Mouse (Mus musculus): ENCODE results near the gene Dync2li1.

Dync2li1 gene

GRCm38 (mm10) chr17:84611500-84611899, 14.8 kb upstream of the Dync2li1 start:
- DNase-seq (ENCODE audit: low spot score in 2 of 2): no peak

- DNase-seq (ENCODE audit: low spot score in 2 of 2): no peak
Observed at GRCm38 (mm10) chr17:84611971-84612370, 14.3 kb upstream of the Dync2li1 start.

- DNase-seq (ENCODE audit: low spot score in 2 of 2): no peak
Observed at GRCm38 (mm10) chr17:84615811-84616210, 10.5 kb upstream of the Dync2li1 start.

- no peak for DNase-seq (ENCODE audit: low spot score in 2 of 2)
Observed at GRCm38 (mm10) chr17:84616526-84617074, 9.7 kb upstream of the Dync2li1 start.

GRCm38 (mm10) chr17:84617953-84618352, 8.3 kb upstream of the Dync2li1 start:
- DNase-seq (ENCODE audit: low spot score in 2 of 2): no peak

GRCm38 (mm10) chr17:84619112-84619511, 7.2 kb upstream of the Dync2li1 start:
- no peak for DNase-seq (ENCODE audit: low spot score in 2 of 2)

GRCm38 (mm10) chr17:84620076-84620475, 6.2 kb upstream of the Dync2li1 start:
- DNase-seq (ENCODE audit: low spot score in 2 of 2): no peak

GRCm38 (mm10) chr17:84620610-84621009, 5.7 kb upstream of the Dync2li1 start:
- DNase-seq (ENCODE audit: low spot score in 2 of 2): no peak

GRCm38 (mm10) chr17:84621209-84621608, 5.1 kb upstream of the Dync2li1 start:
- DNase-seq (ENCODE audit: low spot score in 2 of 2): no peak

GRCm38 (mm10) chr17:84622028-84622427, 4.3 kb upstream of the Dync2li1 start:
- no peak for DNase-seq (ENCODE audit: low spot score in 2 of 2)

- DNase-seq (ENCODE audit: low spot score in 2 of 2): no peak
Observed at GRCm38 (mm10) chr17:84622873-84623272, 3.4 kb upstream of the Dync2li1 start.

- DNase-seq (ENCODE audit: low spot score in 2 of 2): no peak
Observed at GRCm38 (mm10) chr17:84626857-84627305, 585 bp downstream of the Dync2li1 start.

GRCm38 (mm10) chr17:84627721-84628120, 1.4 kb downstream of the Dync2li1 start:
- no peak for DNase-seq (ENCODE audit: low spot score in 2 of 2)

- no peak for DNase-seq (ENCODE audit: low spot score in 2 of 2)
Observed at GRCm38 (mm10) chr17:84628611-84629010, 2.3 kb downstream of the Dync2li1 start.

- DNase-seq (ENCODE audit: low spot score in 2 of 2): no peak
Observed at GRCm38 (mm10) chr17:84631836-84632235, 5.5 kb downstream of the Dync2li1 start.

- DNase-seq (ENCODE audit: low spot score in 2 of 2): no peak
Observed at GRCm38 (mm10) chr17:84633443-84633842, 7.1 kb downstream of the Dync2li1 start.

- DNase-seq (ENCODE audit: low spot score in 2 of 2): no peak
Observed at GRCm38 (mm10) chr17:84636328-84636727, 10.0 kb downstream of the Dync2li1 start.

- no peak for DNase-seq (ENCODE audit: low spot score in 2 of 2)
Observed at GRCm38 (mm10) chr17:84637971-84638370, 11.7 kb downstream of the Dync2li1 start.

- DNase-seq (ENCODE audit: low spot score in 2 of 2): no peak
Observed at GRCm38 (mm10) chr17:84639796-84640378, 13.6 kb downstream of the Dync2li1 start.

- DNase-seq (ENCODE audit: low spot score in 2 of 2): no peak
Observed at GRCm38 (mm10) chr17:84641893-84642292, 15.6 kb downstream of the Dync2li1 start.

GRCm38 (mm10) chr17:84642324-84642723, 16.0 kb downstream of the Dync2li1 start:
- DNase-seq (ENCODE audit: low spot score in 2 of 2): no peak

- DNase-seq (ENCODE audit: low spot score in 2 of 2): no peak
Observed at GRCm38 (mm10) chr17:84644292-84645050, 18.2 kb downstream of the Dync2li1 start.

GRCm38 (mm10) chr17:84645119-84645518, 18.8 kb downstream of the Dync2li1 start:
- DNase-seq (ENCODE audit: low spot score in 2 of 2): no peak
